Mouse (Mus musculus): ENCODE measurements around the gene Eif4enif1. TPM values are rescaled to one million over a fixed set of nuclear protein-coding genes. Genes with fewer than 3 reads are reported as not detected.
"Not testable (repeated sequence)": the region's sequence is repeated elsewhere in the genome, so short reads cannot be mapped to it uniquely, and the experiment has no call there.

The Eif4enif1 gene
- total RNA-seq (2014; fragmentation: Nextera tagmentation) (139 and 179 TPM in 2 replicates), total RNA-seq (2017) (50.7 and 52.7 TPM in 2 replicates), polyA plus RNA-seq (2012) (106 and 121 TPM in 2 replicates)

- no peak for TF ChIP-seq POLR2AphosphoS5 (IDR thresholded peaks at IDR 0.05; ENCODE audit: insufficient replicate concordance, low read depth, low read length)
- TF ChIP-seq TAL1 (conservative IDR thresholded peaks at IDR 0.05; ENCODE audit: low read depth, low read length): no peak
- no peak for TF ChIP-seq GATA1 (IDR thresholded peaks at IDR 0.05; ENCODE audit: borderline replicate concordance, low read length)
- TF ChIP-seq GATA2 (IDR thresholded peaks at IDR 0.05; ENCODE audit: borderline replicate concordance, low read depth, low read length): no peak
- TF ChIP-seq CTCF (IDR thresholded peaks at IDR 0.05; ENCODE audit: low read depth, low read length): no peak
- Histone ChIP-seq H3K4me3 (ENCODE audit: low read depth, low read length) (peak within 1 kb of the TSS; percentile 70), H3K4me1 (ENCODE audit: insufficient read depth, low read depth, low read length) (peaks cover 29% of the 10 kb centered on the region), H3K9me3 (replicated peaks) (no peaks in the 10 kb centered on the region), H3K36me3 (replicated peaks) (peaks cover 28% of the 10 kb centered on the region), H3K27me3 (ENCODE audit: insufficient read depth, low read length) (no peaks in the 10 kb centered on the region)
- ATAC-seq (ENCODE audit: extremely low read depth, insufficient number of reproducible peaks, low FRiP score, poor library complexity, severe bottlenecking) (no peak), DNase-seq (ENCODE audit: low spot score) (peak; percentile 83)
Measured at GRCm38 (mm10) chr11:3202231-3202701, at the start of gene Eif4enif1. TSS of gene Eif4enif1 (plus strand) at chr11:3202392.

GRCm38 (mm10) chr11:3153666-3154397 lies 48.4 kb upstream of the Eif4enif1 start:
- not testable (repeated sequence) for DNase-seq (ENCODE audit: low spot score); H3K4me1 ChIP-seq (ENCODE audit: insufficient read depth, low read depth, low read length)

GRCm38 (mm10) chr11:3156991-3157390 lies 45.2 kb upstream of the Eif4enif1 start:
- H3K4me3 ChIP-seq (ENCODE audit: low read depth, low read length); H3K27me3 ChIP-seq (ENCODE audit: insufficient read depth, low read length); DNase-seq (ENCODE audit: low spot score); H3K9me3 ChIP-seq (replicated peaks); H3K4me1 ChIP-seq (ENCODE audit: insufficient read depth, low read depth, low read length); ATAC-seq (ENCODE audit: extremely low read depth, insufficient number of reproducible peaks, low FRiP score, poor library complexity, severe bottlenecking): not testable (repeated sequence)
- H3K36me3 ChIP-seq (replicated peaks): peaks cover 29% of the 10 kb centered on the region

More at GRCm38 (mm10) chr11:3153666-3154397, 48.4 kb upstream of the Eif4enif1 start:
- H3K36me3 ChIP-seq (replicated peaks): peaks cover 27% of the 10 kb centered on the region
- not testable (repeated sequence) for ATAC-seq (ENCODE audit: extremely low read depth, insufficient number of reproducible peaks, low FRiP score, poor library complexity, severe bottlenecking); H3K27me3 ChIP-seq (ENCODE audit: insufficient read depth, low read length); H3K4me3 ChIP-seq (ENCODE audit: low read depth, low read length); H3K9me3 ChIP-seq (replicated peaks)

- not testable (repeated sequence) for H3K4me1 ChIP-seq (ENCODE audit: insufficient read depth, low read depth, low read length); ATAC-seq (ENCODE audit: extremely low read depth, insufficient number of reproducible peaks, low FRiP score, poor library complexity, severe bottlenecking); DNase-seq (ENCODE audit: low spot score); H3K4me3 ChIP-seq (ENCODE audit: low read depth, low read length); H3K9me3 ChIP-seq (replicated peaks); H3K27me3 ChIP-seq (ENCODE audit: insufficient read depth, low read length)
- H3K36me3 ChIP-seq (replicated peaks): peaks cover 31% of the 10 kb centered on the region
Measured at GRCm38 (mm10) chr11:3157996-3158395, 44.2 kb upstream of the Eif4enif1 start.

- DNase-seq (ENCODE audit: low spot score); H3K27me3 ChIP-seq (ENCODE audit: insufficient read depth, low read length); H3K9me3 ChIP-seq (replicated peaks); H3K4me1 ChIP-seq (ENCODE audit: insufficient read depth, low read depth, low read length); H3K4me3 ChIP-seq (ENCODE audit: low read depth, low read length); ATAC-seq (ENCODE audit: extremely low read depth, insufficient number of reproducible peaks, low FRiP score, poor library complexity, severe bottlenecking): not testable (repeated sequence)
- H3K36me3 ChIP-seq (replicated peaks): peaks cover 26% of the 10 kb centered on the region
Measured at GRCm38 (mm10) chr11:3158800-3159199, 43.4 kb upstream of the Eif4enif1 start.

GRCm38 (mm10) chr11:3161370-3161769 lies 40.8 kb upstream of the Eif4enif1 start:
- H3K9me3 ChIP-seq (replicated peaks); H3K27me3 ChIP-seq (ENCODE audit: insufficient read depth, low read length); H3K4me3 ChIP-seq (ENCODE audit: low read depth, low read length); DNase-seq (ENCODE audit: low spot score); H3K4me1 ChIP-seq (ENCODE audit: insufficient read depth, low read depth, low read length): not testable (repeated sequence)
- 0 out of 2 replicates have a peak, but pooled peaks have one; percentile 0 for ATAC-seq (ENCODE audit: extremely low read depth, insufficient number of reproducible peaks, low FRiP score, poor library complexity, severe bottlenecking)
- H3K36me3 ChIP-seq (replicated peaks): peaks cover 23% of the 10 kb centered on the region

GRCm38 (mm10) chr11:3162236-3162897 lies 39.8 kb upstream of the Eif4enif1 start:
- H3K36me3 ChIP-seq (replicated peaks): peaks cover 23% of the 10 kb centered on the region
- not testable (repeated sequence) for H3K9me3 ChIP-seq (replicated peaks); H3K4me3 ChIP-seq (ENCODE audit: low read depth, low read length); H3K27me3 ChIP-seq (ENCODE audit: insufficient read depth, low read length); DNase-seq (ENCODE audit: low spot score); H3K4me1 ChIP-seq (ENCODE audit: insufficient read depth, low read depth, low read length); ATAC-seq (ENCODE audit: extremely low read depth, insufficient number of reproducible peaks, low FRiP score, poor library complexity, severe bottlenecking)

GRCm38 (mm10) chr11:3163122-3163521 lies 39.1 kb upstream of the Eif4enif1 start:
- ATAC-seq (ENCODE audit: extremely low read depth, insufficient number of reproducible peaks, low FRiP score, poor library complexity, severe bottlenecking); H3K9me3 ChIP-seq (replicated peaks); H3K4me1 ChIP-seq (ENCODE audit: insufficient read depth, low read depth, low read length); DNase-seq (ENCODE audit: low spot score); H3K4me3 ChIP-seq (ENCODE audit: low read depth, low read length); H3K27me3 ChIP-seq (ENCODE audit: insufficient read depth, low read length): not testable (repeated sequence)
- H3K36me3 ChIP-seq (replicated peaks): peaks cover 19% of the 10 kb centered on the region

GRCm38 (mm10) chr11:3163661-3164060 lies 38.5 kb upstream of the Eif4enif1 start:
- not testable (repeated sequence) for H3K4me3 ChIP-seq (ENCODE audit: low read depth, low read length); ATAC-seq (ENCODE audit: extremely low read depth, insufficient number of reproducible peaks, low FRiP score, poor library complexity, severe bottlenecking); DNase-seq (ENCODE audit: low spot score); H3K27me3 ChIP-seq (ENCODE audit: insufficient read depth, low read length); H3K4me1 ChIP-seq (ENCODE audit: insufficient read depth, low read depth, low read length); H3K9me3 ChIP-seq (replicated peaks)
- H3K36me3 ChIP-seq (replicated peaks): peaks cover 14% of the 10 kb centered on the region

GRCm38 (mm10) chr11:3165210-3165782 lies 36.9 kb upstream of the Eif4enif1 start:
- not testable (repeated sequence) for H3K4me3 ChIP-seq (ENCODE audit: low read depth, low read length); H3K9me3 ChIP-seq (replicated peaks); H3K27me3 ChIP-seq (ENCODE audit: insufficient read depth, low read length); H3K36me3 ChIP-seq (replicated peaks); ATAC-seq (ENCODE audit: extremely low read depth, insufficient number of reproducible peaks, low FRiP score, poor library complexity, severe bottlenecking); DNase-seq (ENCODE audit: low spot score); H3K4me1 ChIP-seq (ENCODE audit: insufficient read depth, low read depth, low read length)

All from G1E (cell line).